1 mouse cellular context compared by ENCODE assay signal in the genomic region with DNA sequence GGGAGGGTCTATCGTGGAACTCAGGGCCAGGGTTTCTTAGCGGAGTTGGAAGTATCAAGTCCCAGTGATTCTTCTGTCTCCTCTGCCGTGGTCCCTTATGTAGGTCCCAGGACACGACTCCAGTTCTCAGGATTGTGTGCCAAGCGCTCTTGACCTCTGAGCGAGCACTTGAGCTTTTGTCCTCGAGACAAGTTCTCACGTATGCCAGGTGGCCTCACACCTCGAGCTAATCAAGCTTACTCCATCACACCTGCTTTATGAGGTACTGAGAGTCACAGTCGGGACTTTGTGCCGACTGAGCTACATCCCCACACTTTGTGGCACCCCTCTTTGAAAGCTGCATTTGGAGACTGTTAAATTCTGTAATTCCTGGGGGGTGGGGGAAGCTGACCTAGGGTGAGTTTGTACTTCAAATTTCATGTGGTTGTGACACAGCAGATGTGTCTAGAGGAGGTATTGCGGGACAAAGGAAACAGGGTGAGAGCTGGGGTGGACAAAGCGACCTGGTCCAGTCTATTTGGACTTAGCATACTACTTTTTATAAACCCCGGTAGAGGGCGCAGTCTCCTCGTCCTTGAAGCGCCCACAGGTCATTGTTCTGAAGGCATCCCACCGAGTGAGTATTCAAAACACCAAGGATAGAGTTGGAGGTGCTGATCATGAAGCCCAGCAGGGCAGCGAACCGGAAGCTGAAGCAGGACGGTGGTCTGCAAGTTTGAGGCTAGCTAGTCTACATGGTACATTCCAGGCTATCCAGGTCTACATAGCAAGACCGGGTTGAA.
TF ChIP-seq lines count a peak whose summit lies in the region.

No protein-coding gene starts in this region.

TF ChIP-seq in MEL, 35 proteins besides CTCF, POLR2A, EP300 and RAD21 (continued from another document):
- TF ChIP-seq E2F4 (IDR thresholded peaks at IDR 0.05; ENCODE audit: borderline replicate concordance, low read depth, low read length) = no peak
- TF ChIP-seq MEF2A (IDR thresholded peaks at IDR 0.05; ENCODE audit: extremely low read depth, insufficient replicate concordance, low read depth, low read length, poor library complexity, severe bottlenecking) = no peak
- no peak for TF ChIP-seq ETS1 (IDR thresholded peaks at IDR 0.05; ENCODE audit: low read depth, low read length)
- no peak for TF ChIP-seq CHD2 (IDR thresholded peaks at IDR 0.05; ENCODE audit: low read length)
- no peak for TF ChIP-seq MYB (IDR thresholded peaks at IDR 0.05; ENCODE audit: low read depth, low read length)
- TF ChIP-seq CHD1 (IDR thresholded peaks at IDR 0.05; ENCODE audit: low read depth, low read length) = no peak
- peak; percentile 56; the same call in 1 of the 2 replicates for TF ChIP-seq MAZ (IDR thresholded peaks at IDR 0.05; ENCODE audit: low read depth, low read length)
